Mouse (Mus musculus) liver, postnatal 0 days (tissue): ENCODE measurements around the gene Specc1.

ENCODE experiments used
- CTCF ChIP-seq: sonication (generic); IDR thresholded peaks from 2 replicates; pipeline ENCODE4 v1.5.1; 2016; ENCODE audit warnings: antibody characterized with exemption, low read depth
- EP300 ChIP-seq: IDR thresholded peaks from 2 replicates; pipeline ENCODE4 v1.6.1; 2016; ENCODE audit warnings: antibody characterized with exemption, low read depth, mild to moderate bottlenecking

GRCm38 (mm10) chr11:61929323-61930097 lies 27.1 kb upstream of the Specc1 start:
- no peak for TF ChIP-seq CTCF
- no peak for TF ChIP-seq EP300
